Mouse (Mus musculus) testis, adult 2 months (tissue): ENCODE results near the gene Grik3. TPM values are rescaled to one million over a fixed set of nuclear protein-coding genes. Genes with fewer than 3 reads are reported as not detected.
A peak's percentile ranks its signal among the peaks of the same experiment; 100 is the strongest.

Source experiments
- H3K27ac ChIP-seq: fragments of 200-500 bp; 2 replicates; pipeline ENCODE4 v1.5.1; 2012; ENCODE audit warnings: low read depth, low read length; ENCODE audit not compliant: control insufficient read depth, insufficient read depth
- H3K27me3 ChIP-seq: fragments of 200-500 bp; 2 replicates; pipeline ENCODE4 v1.6.1; 2012; ENCODE audit warnings: mild to moderate bottlenecking, low read length, moderate library complexity; ENCODE audit not compliant: control insufficient read depth, insufficient read depth
- H3K36me3 ChIP-seq: fragments of 200-500 bp; 2 replicates; pipeline ENCODE4 v1.6.1; 2012; ENCODE audit warnings: mild to moderate bottlenecking, low read length; ENCODE audit not compliant: control insufficient read depth, insufficient read depth
- H3K4me1 ChIP-seq: fragments of 200-500 bp; 2 replicates; pipeline ENCODE4 v1.6.1; 2012; ENCODE audit warnings: low read length; ENCODE audit not compliant: control insufficient read depth, insufficient read depth
- H3K4me3 ChIP-seq: fragments of 200-500 bp; 2 replicates; pipeline ENCODE4 v1.5.1; 2012; ENCODE audit warnings: low read depth, mild to moderate bottlenecking, low read length, moderate library complexity, mixed read lengths; ENCODE audit not compliant: control insufficient read depth
- CTCF ChIP-seq: fragments of 200-500 bp; IDR thresholded peaks from 2 replicates; pipeline ENCODE4 v1.5.1; 2012; ENCODE audit warnings: low read depth, mild to moderate bottlenecking, inconsistent platforms, low read length, moderate library complexity; ENCODE audit not compliant: control insufficient read depth, insufficient read depth, insufficient replicate concordance
- POLR2A ChIP-seq: fragments of 200-500 bp; IDR thresholded peaks from 2 replicates; pipeline ENCODE4 v1.6.1; 2012; ENCODE audit warnings: low read depth, mild to moderate bottlenecking, inconsistent platforms, low read length, moderate library complexity; ENCODE audit not compliant: control insufficient read depth
- polyA plus RNA-seq: library from polyadenylated mRNA; depleted of rRNA; stranded (reverse); fragments of >200 nt; gene quantifications from 2 replicates; pipeline ENCODE4 v1.2.3, GENCODE M21; 2012; rRNA removed

Gene Grik3
- 0.29 and 0.38 TPM in 2 replicates for polyA plus RNA-seq

- Histone ChIP-seq H3K4me3 (peak within 1 kb of the TSS; percentile 58), H3K4me1 (peaks cover 16% of the 10 kb centered on the region), H3K36me3 (no peaks in the 10 kb centered on the region), H3K27ac (no peak within 1 kb of the TSS), H3K27me3 (peaks cover 3% of the 10 kb centered on the region; the same call in 1 of the 2 replicates)
- TF ChIP-seq POLR2A (no peak), CTCF (no peak)
These were observed at the start of gene Grik3 for GRCm38 (mm10) chr4:125490661-125491504. Gene Grik3, plus strand, starts transcription at chr4:125490700.

- Histone ChIP-seq H3K36me3 (no peaks in the 10 kb centered on the region), H3K4me1 (no peaks in the 10 kb centered on the region), H3K27me3 (no peaks in the 10 kb centered on the region), H3K4me3 (no peak overlapping the region), H3K27ac (no peak overlapping the region)
- TF ChIP-seq POLR2A (no peak), CTCF (no peak)
These were observed 48.7 kb upstream of the Grik3 start for GRCm38 (mm10) chr4:125441821-125442220.

GRCm38 (mm10) chr4:125444366-125444765 is 46.1 kb upstream of the Grik3 start:
- TF ChIP-seq CTCF (no peak), POLR2A (no peak)

GRCm38 (mm10) chr4:125450602-125451321 is 39.7 kb upstream of the Grik3 start:
- TF ChIP-seq CTCF (no peak), POLR2A (no peak)
- Histone ChIP-seq H3K4me3 (peak overlapping the region; percentile 41), H3K27ac (no peak overlapping the region), H3K4me1 (no peaks in the 10 kb centered on the region), H3K27me3 (no peaks in the 10 kb centered on the region), H3K36me3 (no peaks in the 10 kb centered on the region)

More at GRCm38 (mm10) chr4:125444366-125444765, 46.1 kb upstream of the Grik3 start:
- Histone ChIP-seq H3K4me1 (no peaks in the 10 kb centered on the region), H3K4me3 (no peak overlapping the region), H3K27me3 (no peaks in the 10 kb centered on the region), H3K36me3 (no peaks in the 10 kb centered on the region), H3K27ac (no peak overlapping the region)

GRCm38 (mm10) chr4:125451821-125452220 is 38.7 kb upstream of the Grik3 start:
- no peaks in the 10 kb centered on the region for H3K27me3 ChIP-seq
- H3K4me1 ChIP-seq = no peaks in the 10 kb centered on the region
- no peak overlapping the region for H3K27ac ChIP-seq
- TF ChIP-seq CTCF (no peak), POLR2A (no peak)
- H3K4me3 ChIP-seq = no peak overlapping the region
- H3K36me3 ChIP-seq = no peaks in the 10 kb centered on the region

GRCm38 (mm10) chr4:125456506-125456905 is 34.0 kb upstream of the Grik3 start:
- no peak for TF ChIP-seq CTCF
- TF ChIP-seq POLR2A = no peak
- Histone ChIP-seq H3K4me3 (no peak overlapping the region), H3K4me1 (no peaks in the 10 kb centered on the region; the same call in 1 of the 2 replicates), H3K36me3 (no peaks in the 10 kb centered on the region), H3K27ac (no peak overlapping the region), H3K27me3 (no peaks in the 10 kb centered on the region)

- TF ChIP-seq POLR2A (no peak), CTCF (no peak)
- Histone ChIP-seq H3K36me3 (no peaks in the 10 kb centered on the region), H3K4me3 (no peak overlapping the region), H3K27me3 (no peaks in the 10 kb centered on the region), H3K4me1 (no peaks in the 10 kb centered on the region; the same call in 1 of the 2 replicates), H3K27ac (no peak overlapping the region)
These were observed 33.1 kb upstream of the Grik3 start for GRCm38 (mm10) chr4:125457152-125458093.
